Mouse (Mus musculus): ENCODE data around the gene Gm29609. TPM values are rescaled to one million over a fixed set of nuclear protein-coding genes. Genes with fewer than 3 reads are reported as not detected.
A peak's percentile ranks its signal among the peaks of the same experiment; 100 is the strongest.

Gm29609 gene
- polyA plus RNA-seq, 1 experiment from 2014 or later, result 2.3 TPM

- Histone ChIP-seq H3K4me3 (ENCODE audit: low read depth, low read length) (no peak overlapping the region), H3K9me3 (ENCODE audit: control insufficient read depth, low read length) (peaks cover 5% of the 10 kb centered on the region), H3K27ac (ENCODE audit: low read depth, low read length) (no peak overlapping the region), H3K4me1 (replicated peaks; ENCODE audit: control insufficient read depth, insufficient read depth, low read length) (peaks cover 9% of the 10 kb centered on the region; the same call in 1 of the 2 replicates), H3K27me3 (ENCODE audit: control insufficient read depth, insufficient read depth, low read length) (no peaks in the 10 kb centered on the region), H3K4me2 (ENCODE audit: low read depth, low read length, severe bottlenecking) (no peak overlapping the region), H3K36me3 (ENCODE audit: control insufficient read depth, insufficient read depth, low read length) (peaks cover 30% of the 10 kb centered on the region; the same call in 1 of the 2 replicates), H3K9ac (ENCODE audit: low read length) (no peak overlapping the region)
- DNase-seq (ENCODE audit: low spot score), result peak; percentile 60
- ATAC-seq (replicated peaks; ENCODE audit: low FRiP score), result no peak
- WGBS, result 92% methylated on average over 27 of the region's 27 CpGs
Observed at GRCm38 (mm10) chr5:31200327-31200768, 20.6 kb upstream of the Gm29609 start.

- H3K36me3 ChIP-seq (ENCODE audit: control insufficient read depth, insufficient read depth, low read length), result peaks cover 29% of the 10 kb centered on the region; the same call in 1 of the 2 replicates
- peaks cover 9% of the 10 kb centered on the region; the same call in 1 of the 2 replicates for H3K4me1 ChIP-seq (replicated peaks; ENCODE audit: control insufficient read depth, insufficient read depth, low read length)
- no peak overlapping the region for H3K4me2 ChIP-seq (ENCODE audit: low read depth, low read length, severe bottlenecking)
- no peak overlapping the region for H3K27ac ChIP-seq (ENCODE audit: low read depth, low read length)
- no peak overlapping the region for H3K9ac ChIP-seq (ENCODE audit: low read length)
- no peaks in the 10 kb centered on the region for H3K27me3 ChIP-seq (ENCODE audit: control insufficient read depth, insufficient read depth, low read length)
- H3K4me3 ChIP-seq (ENCODE audit: low read depth, low read length), result no peak overlapping the region
- peaks cover 5% of the 10 kb centered on the region for H3K9me3 ChIP-seq (ENCODE audit: control insufficient read depth, low read length)
- DNase-seq (ENCODE audit: low spot score) (no peak), ATAC-seq (replicated peaks; ENCODE audit: low FRiP score) (no peak)
- 92% methylated on average over 9 of the region's 9 CpGs for WGBS
Observed at GRCm38 (mm10) chr5:31199893-31200292, 20.2 kb upstream of the Gm29609 start.

GRCm38 (mm10) chr5:31199321-31199892 is 19.7 kb upstream of the Gm29609 start:
- ATAC-seq (replicated peaks; ENCODE audit: low FRiP score) (no peak), DNase-seq (ENCODE audit: low spot score) (no peak)
- no peak overlapping the region for H3K4me3 ChIP-seq (ENCODE audit: low read depth, low read length)
- no peaks in the 10 kb centered on the region for H3K27me3 ChIP-seq (ENCODE audit: control insufficient read depth, insufficient read depth, low read length)
- no peak overlapping the region for H3K27ac ChIP-seq (ENCODE audit: low read depth, low read length)
- H3K36me3 ChIP-seq (ENCODE audit: control insufficient read depth, insufficient read depth, low read length), result peaks cover 27% of the 10 kb centered on the region; the same call in 1 of the 2 replicates
- WGBS, result 94% methylated on average over 19 of the region's 19 CpGs
- H3K9ac ChIP-seq (ENCODE audit: low read length), result no peak overlapping the region
- peaks cover 5% of the 10 kb centered on the region for H3K9me3 ChIP-seq (ENCODE audit: control insufficient read depth, low read length)
- H3K4me1 ChIP-seq (replicated peaks; ENCODE audit: control insufficient read depth, insufficient read depth, low read length), result peaks cover 9% of the 10 kb centered on the region; the same call in 1 of the 2 replicates
- no peak overlapping the region for H3K4me2 ChIP-seq (ENCODE audit: low read depth, low read length, severe bottlenecking)

DNA sequence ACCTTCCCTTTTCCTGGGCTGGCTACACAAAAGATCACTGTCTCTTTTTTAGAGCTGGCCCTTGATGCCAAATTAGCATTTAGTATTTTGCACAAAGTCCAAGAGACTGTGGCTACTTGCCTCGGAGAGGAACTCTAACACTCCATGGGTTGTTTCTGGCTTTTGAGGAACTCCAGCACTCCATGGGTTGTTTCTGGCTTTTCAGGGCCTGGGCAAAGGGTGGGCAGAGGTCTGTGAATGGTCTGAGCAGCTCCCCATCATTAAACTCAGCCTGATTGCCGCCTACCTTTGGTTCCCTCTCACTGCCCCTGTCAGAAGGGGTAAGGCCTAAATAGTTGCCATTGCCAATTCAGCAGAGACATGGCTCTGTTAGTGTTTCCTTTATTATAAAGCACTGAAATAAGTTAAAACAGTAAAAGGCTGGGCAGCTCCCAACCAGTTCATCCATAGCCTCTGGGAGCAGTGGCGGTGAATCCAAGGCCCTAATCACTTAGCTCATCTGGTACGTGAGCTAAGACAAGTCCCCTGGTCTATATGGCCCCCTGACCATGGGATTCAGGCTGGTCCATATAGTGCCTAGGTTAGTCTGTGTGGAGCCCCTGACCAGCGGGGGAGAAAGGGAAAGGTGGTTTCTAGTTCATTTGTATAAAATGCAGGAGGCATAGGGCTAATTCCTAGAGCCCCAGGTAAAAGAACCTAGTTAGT is 19.1 kb upstream of the Gm29609 start:
- DNase-seq (ENCODE audit: low spot score) (no peak), ATAC-seq (replicated peaks; ENCODE audit: low FRiP score) (no peak)
- WGBS, result 88% methylated on average over 5 of the region's 5 CpGs
- Histone ChIP-seq H3K27ac (ENCODE audit: low read depth, low read length) (no peak overlapping the region), H3K27me3 (ENCODE audit: control insufficient read depth, insufficient read depth, low read length) (no peaks in the 10 kb centered on the region), H3K4me1 (replicated peaks; ENCODE audit: control insufficient read depth, insufficient read depth, low read length) (peaks cover 12% of the 10 kb centered on the region; the same call in 1 of the 2 replicates), H3K36me3 (ENCODE audit: control insufficient read depth, insufficient read depth, low read length) (peaks cover 27% of the 10 kb centered on the region; the same call in 1 of the 2 replicates), H3K9ac (ENCODE audit: low read length) (no peak overlapping the region), H3K4me3 (ENCODE audit: low read depth, low read length) (no peak overlapping the region), H3K4me2 (ENCODE audit: low read depth, low read length, severe bottlenecking) (no peak overlapping the region), H3K9me3 (ENCODE audit: control insufficient read depth, low read length) (peaks cover 5% of the 10 kb centered on the region)

GRCm38 (mm10) chr5:31198170-31198569 is 18.5 kb upstream of the Gm29609 start:
- no peak overlapping the region for H3K4me3 ChIP-seq (ENCODE audit: low read depth, low read length)
- WGBS, result 90% methylated on average over 9 of the region's 9 CpGs
- H3K4me2 ChIP-seq (ENCODE audit: low read depth, low read length, severe bottlenecking), result no peak overlapping the region
- H3K36me3 ChIP-seq (ENCODE audit: control insufficient read depth, insufficient read depth, low read length), result peaks cover 24% of the 10 kb centered on the region; the same call in 1 of the 2 replicates
- peaks cover 5% of the 10 kb centered on the region for H3K9me3 ChIP-seq (ENCODE audit: control insufficient read depth, low read length)
- H3K27ac ChIP-seq (ENCODE audit: low read depth, low read length), result no peak overlapping the region
- DNase-seq (ENCODE audit: low spot score) (no peak), ATAC-seq (replicated peaks; ENCODE audit: low FRiP score) (no peak)
- peaks cover 12% of the 10 kb centered on the region; the same call in 1 of the 2 replicates for H3K4me1 ChIP-seq (replicated peaks; ENCODE audit: control insufficient read depth, insufficient read depth, low read length)
- H3K27me3 ChIP-seq (ENCODE audit: control insufficient read depth, insufficient read depth, low read length), result no peaks in the 10 kb centered on the region
- H3K9ac ChIP-seq (ENCODE audit: low read length), result no peak overlapping the region

DNA sequence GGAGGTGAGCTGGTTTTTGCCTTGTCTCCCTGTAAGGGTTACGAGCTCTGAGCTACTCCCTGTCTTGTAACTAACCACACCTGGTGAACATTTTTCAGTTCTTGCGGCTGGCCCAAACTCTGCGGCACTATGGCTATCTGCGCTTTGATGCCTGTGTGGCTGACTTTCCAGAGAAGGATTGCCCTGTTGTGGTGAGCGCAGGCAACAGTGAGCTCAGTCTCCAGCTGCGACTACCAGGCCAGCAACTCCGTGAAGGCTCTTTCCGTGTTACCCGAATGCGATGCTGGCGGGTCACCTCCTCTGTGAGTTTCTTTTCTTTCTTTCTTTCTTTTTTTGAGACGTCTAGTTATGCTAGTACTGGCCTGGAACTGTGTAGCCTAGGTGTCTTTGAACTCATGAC is 17.4 kb upstream of the Gm29609 start:
- Histone ChIP-seq H3K9ac (ENCODE audit: low read length) (no peak overlapping the region), H3K4me2 (ENCODE audit: low read depth, low read length, severe bottlenecking) (no peak overlapping the region), H3K36me3 (ENCODE audit: control insufficient read depth, insufficient read depth, low read length) (peaks cover 24% of the 10 kb centered on the region; the same call in 1 of the 2 replicates), H3K9me3 (ENCODE audit: control insufficient read depth, low read length) (peaks cover 5% of the 10 kb centered on the region), H3K4me1 (replicated peaks; ENCODE audit: control insufficient read depth, insufficient read depth, low read length) (peaks cover 5% of the 10 kb centered on the region; the same call in 1 of the 2 replicates), H3K27me3 (ENCODE audit: control insufficient read depth, insufficient read depth, low read length) (no peaks in the 10 kb centered on the region), H3K27ac (ENCODE audit: low read depth, low read length) (no peak overlapping the region), H3K4me3 (ENCODE audit: low read depth, low read length) (no peak overlapping the region)
- ATAC-seq (replicated peaks; ENCODE audit: low FRiP score) (no peak), DNase-seq (ENCODE audit: low spot score) (no peak)
- 93% methylated on average over 12 of the region's 12 CpGs for WGBS

GRCm38 (mm10) chr5:31196207-31196606 is 16.5 kb upstream of the Gm29609 start:
- no peak overlapping the region for H3K4me2 ChIP-seq (ENCODE audit: low read depth, low read length, severe bottlenecking)
- WGBS, result 94% methylated on average over 10 of the region's 10 CpGs
- ATAC-seq (replicated peaks; ENCODE audit: low FRiP score) (no peak), DNase-seq (ENCODE audit: low spot score) (no peak)
- H3K27me3 ChIP-seq (ENCODE audit: control insufficient read depth, insufficient read depth, low read length), result no peaks in the 10 kb centered on the region
- H3K9ac ChIP-seq (ENCODE audit: low read length), result no peak overlapping the region
- H3K4me1 ChIP-seq (replicated peaks; ENCODE audit: control insufficient read depth, insufficient read depth, low read length), result peaks cover 5% of the 10 kb centered on the region; the same call in 1 of the 2 replicates
- H3K9me3 ChIP-seq (ENCODE audit: control insufficient read depth, low read length), result peaks cover 5% of the 10 kb centered on the region
- no peak overlapping the region for H3K4me3 ChIP-seq (ENCODE audit: low read depth, low read length)
- H3K36me3 ChIP-seq (ENCODE audit: control insufficient read depth, insufficient read depth, low read length), result peaks cover 24% of the 10 kb centered on the region; the same call in 1 of the 2 replicates
- H3K27ac ChIP-seq (ENCODE audit: low read depth, low read length), result no peak overlapping the region

- Histone ChIP-seq H3K4me1 (replicated peaks; ENCODE audit: control insufficient read depth, insufficient read depth, low read length) (peaks cover 5% of the 10 kb centered on the region; the same call in 1 of the 2 replicates), H3K27me3 (ENCODE audit: control insufficient read depth, insufficient read depth, low read length) (no peaks in the 10 kb centered on the region), H3K4me3 (ENCODE audit: low read depth, low read length) (no peak overlapping the region), H3K27ac (ENCODE audit: low read depth, low read length) (no peak overlapping the region), H3K9me3 (ENCODE audit: control insufficient read depth, low read length) (peaks cover 5% of the 10 kb centered on the region), H3K36me3 (ENCODE audit: control insufficient read depth, insufficient read depth, low read length) (peaks cover 24% of the 10 kb centered on the region; the same call in 1 of the 2 replicates), H3K9ac (ENCODE audit: low read length) (no peak overlapping the region), H3K4me2 (ENCODE audit: low read depth, low read length, severe bottlenecking) (no peak overlapping the region)
- ATAC-seq (replicated peaks; ENCODE audit: low FRiP score) (no peak), DNase-seq (ENCODE audit: low spot score) (no peak)
- WGBS, result 96% methylated on average over 4 of the region's 4 CpGs
Observed at GRCm38 (mm10) chr5:31195671-31196070, 16.0 kb upstream of the Gm29609 start.
